13 mouse cellular contexts compared by ENCODE assay signal in the genomic region with DNA sequence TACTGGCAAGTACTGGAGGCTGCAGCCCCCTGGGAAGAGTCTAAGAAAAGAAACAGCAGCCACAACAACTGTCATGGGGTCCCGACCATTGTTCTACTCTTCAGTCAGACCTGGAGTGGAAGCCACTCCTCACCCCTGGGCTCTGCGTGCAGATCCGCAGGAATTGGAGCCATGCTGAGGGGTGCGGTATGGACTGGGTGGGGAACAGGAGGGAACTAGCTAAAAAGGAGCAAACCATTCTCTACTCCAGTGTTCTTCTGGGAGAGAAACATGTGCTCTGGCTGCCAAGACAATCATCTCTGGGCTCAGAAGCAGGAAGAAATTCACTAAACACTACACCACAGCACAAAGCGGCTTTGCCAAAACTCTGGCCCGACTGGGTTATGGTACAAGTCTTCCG.
DNase-seq lines count a peak whose midpoint lies in the region; ATAC-seq and TF ChIP-seq lines count a peak whose summit lies in the region.
"Had no signal": no experiment of that assay in that cellular context is flagged by ENCODE, and none has a peak within 500 bp of the region (broad histone marks: within the 10 kb centered on the region; RNA-seq: fewer than 3 reads in every experiment).

No protein-coding gene starts in this region.

- ATAC-seq in frontal cortex, adult (ENCODE audit: low TSS enrichment): peak; percentile 20; the same call in 1 of the 2 replicates
- ATAC-seq in monocyte, adult 5-6 weeks (replicated peaks; ENCODE audit: insufficient number of reproducible peaks, low FRiP score, low TSS enrichment, poor library complexity, severe bottlenecking): no peak

- H3K4me3 ChIP-seq in layer of hippocampus, adult 2 months: no peak overlapping the region
- H3K4me3 ChIP-seq in heart, adult 2 months: no peak overlapping the region
- H3K4me3 ChIP-seq: myocyte had no signal

- peak overlapping the region; percentile 83 for H3K27ac ChIP-seq in layer of hippocampus, adult 2 months
- H3K27ac ChIP-seq in heart, adult 2 months: peak overlapping the region; percentile 83
- H3K27ac ChIP-seq: liver, embryonic 14.5 days had no signal

- no peak for DNase-seq in frontal cortex, postnatal 10 days (ENCODE audit: low spot score in 2 of 2)
- no peak for DNase-seq in layer of hippocampus, adult 2 months (ENCODE audit: low spot score in 2 of 2)
- DNase-seq in layer of hippocampus, postnatal 36 days: no peak
- peak; percentile 62 to 68 for DNase-seq in heart, adult 2 months
- DNase-seq in heart, postnatal 36 days: peak; percentile 28 to 32
- DNase-seq in thymus, postnatal 0 days (ENCODE audit: low spot score): no peak
- DNase-seq: adrenal gland, adult 2 months; cerebellum, adult 2 months; kidney, adult 8-10 months had no signal

- intact Hi-C loops in heart, adult 2 months (cut with DNase I): loop anchor here (2.0 to 5.0 kb wide), 4 partner anchors 47 to 203 kb away; no protein-coding TSS in a partner anchor
- intact Hi-C loops in heart, postnatal 36 days (cut with DNase I): loop anchor here (5.0 kb wide), 2 partner anchors 58 to 78 kb away; no protein-coding TSS in a partner anchor

- H3K79me2 ChIP-seq in heart, adult 2 months (replicated peaks; ENCODE audit: control insufficient read depth, insufficient read depth, low read length): no peaks in the 10 kb centered on the region

- H3K27me3 ChIP-seq in heart, adult 2 months (ENCODE audit: control insufficient read depth, insufficient read depth, low read length): no peaks in the 10 kb centered on the region

- TF ChIP-seq CTCF in layer of hippocampus, adult 2 months (conservative IDR thresholded peaks at IDR 0.05): no peak
- no peak for TF ChIP-seq CTCF in heart, adult 2 months (IDR thresholded peaks at IDR 0.05)

- no peaks in the 10 kb centered on the region for H3K36me3 ChIP-seq in heart, adult 2 months (ENCODE audit: control insufficient read depth, insufficient read depth, low read length)

- 39% methylated on average over 7 of the region's 7 CpGs for WGBS in heart, adult 2 months

- no peak overlapping the region for H3K9ac ChIP-seq in heart, adult 2 months (ENCODE audit: low read depth, low read length)
- H3K9ac ChIP-seq: liver, embryonic 14.5 days had no signal

- peaks cover 25% of the 10 kb centered on the region for H3K4me1 ChIP-seq in heart, adult 2 months (ENCODE audit: control insufficient read depth, insufficient read depth, low read length)

- TF ChIP-seq POLR2A in heart, adult 2 months (IDR thresholded peaks at IDR 0.05; ENCODE audit: insufficient read depth, low read depth, low read length): peak; percentile 46

- TF ChIP-seq EP300 in heart, adult 2 months (IDR thresholded peaks at IDR 0.05; ENCODE audit: insufficient read depth, low read depth, low read length): peak; percentile 91

Comparison
In these comparisons a context has a peak if more than half of its experiments do, and no peak if none do; other contexts are left out.
1. DNase-seq: peak in heart, adult 2 months (2 of 2) and heart, postnatal 36 days (2 of 2); none in frontal cortex, postnatal 10 days (0 of 2), layer of hippocampus, adult 2 months (0 of 2), layer of hippocampus, postnatal 36 days (0 of 2) and thymus, postnatal 0 days (single experiment).